Mouse (Mus musculus): ENCODE results near the gene Pik3r2.

Gene Pik3r2

GRCm38 (mm10) chr8:70742176-70742575 lies 34.3 kb downstream of the Pik3r2 start:
- no peak for DNase-seq (ENCODE audit: low read depth, low spot score)

GRCm38 (mm10) chr8:70741661-70742060 lies 34.9 kb downstream of the Pik3r2 start:
- no peak for DNase-seq (ENCODE audit: low read depth, low spot score)

DNA sequence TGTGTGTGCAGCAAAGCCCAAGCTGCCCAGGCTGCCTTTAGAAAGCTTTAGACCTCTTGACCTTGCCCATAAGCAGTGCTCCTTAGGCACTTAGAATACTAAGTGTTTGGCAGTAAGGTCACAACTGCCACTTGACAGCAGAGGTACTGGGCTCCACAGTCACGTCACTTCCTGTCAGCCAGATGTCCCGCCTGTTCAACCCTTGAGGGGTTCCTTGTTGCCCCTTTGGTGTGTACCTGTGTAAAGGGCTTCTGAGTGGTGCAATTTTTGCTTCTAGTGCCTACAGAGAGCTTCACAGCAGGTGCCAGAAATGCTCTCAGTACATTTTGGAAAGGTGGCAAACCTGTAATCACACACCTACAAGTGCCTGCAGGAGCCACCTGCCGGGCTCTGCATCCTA lies 38.3 kb downstream of the Pik3r2 start:
- no peak for DNase-seq (ENCODE audit: low read depth, low spot score)

GRCm38 (mm10) chr8:70737705-70738104 lies 38.8 kb downstream of the Pik3r2 start:
- DNase-seq (ENCODE audit: low read depth, low spot score), result no peak

DNA sequence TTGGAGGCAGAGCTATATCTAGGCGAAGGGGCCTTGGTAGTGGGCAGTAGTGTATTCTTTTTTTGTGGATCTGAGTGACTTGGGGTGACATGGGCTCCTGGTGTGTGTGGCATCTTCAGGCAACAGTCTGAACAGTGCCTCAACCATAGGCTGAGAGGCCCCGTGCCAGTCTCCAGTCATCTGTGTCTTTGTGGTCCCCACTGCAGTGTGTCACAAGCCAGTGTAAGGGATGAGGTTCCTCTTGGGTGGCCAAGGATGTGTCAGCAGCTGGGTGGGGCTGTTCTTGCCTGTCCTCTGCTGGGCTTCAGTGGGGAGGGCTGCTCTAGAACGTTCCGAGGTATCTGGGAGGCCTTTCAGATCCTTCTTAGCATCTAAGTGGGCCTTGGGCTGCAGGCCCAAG lies 45.6 kb downstream of the Pik3r2 start:
- no peak for DNase-seq (ENCODE audit: low read depth, low spot score)

GRCm38 (mm10) chr8:70729808-70730475 lies 46.6 kb downstream of the Pik3r2 start:
- DNase-seq (ENCODE audit: low read depth, low spot score), result no peak

DNA sequence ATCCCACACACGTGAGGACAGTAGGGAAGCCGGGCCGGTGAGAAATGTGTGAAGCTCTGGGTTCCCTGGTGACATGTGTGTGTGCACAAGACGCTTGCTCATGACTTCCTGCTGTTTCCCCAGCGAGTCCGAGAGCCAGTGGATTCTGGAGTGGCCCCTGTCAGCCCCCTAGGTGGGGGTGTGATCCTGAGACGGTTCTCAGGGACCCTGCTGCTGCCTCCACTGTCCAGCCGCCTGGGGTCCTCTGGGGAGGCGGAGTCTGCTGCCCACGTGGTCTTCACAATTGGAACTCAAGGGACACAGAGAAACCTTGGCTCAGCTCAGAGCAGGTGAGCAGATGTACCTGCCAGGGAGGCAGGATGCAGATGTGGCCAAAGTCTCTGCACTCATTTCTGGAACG lies 49.8 kb downstream of the Pik3r2 start:
- no peak for DNase-seq (ENCODE audit: low read depth, low spot score)

GRCm38 (mm10) chr8:70725792-70726447 lies 50.6 kb downstream of the Pik3r2 start:
- no peak for DNase-seq (ENCODE audit: low read depth, low spot score)

- DNase-seq (ENCODE audit: low read depth, low spot score), result no peak
These were observed 52.3 kb downstream of the Pik3r2 start for GRCm38 (mm10) chr8:70724216-70724615.

GRCm38 (mm10) chr8:70723486-70724210 lies 52.9 kb downstream of the Pik3r2 start, which contains the start of gene Pde4c:
Pde4c (plus strand) TSS chr8:70723720.
- DNase-seq (ENCODE audit: low read depth, low spot score), result no peak

- DNase-seq (ENCODE audit: low read depth, low spot score), result no peak
These were observed 54.9 kb downstream of the Pik3r2 start for GRCm38 (mm10) chr8:70721601-70722000.

- DNase-seq (ENCODE audit: low read depth, low spot score), result no peak
These were observed 55.8 kb downstream of the Pik3r2 start for GRCm38 (mm10) chr8:70720739-70721138.

DNA sequence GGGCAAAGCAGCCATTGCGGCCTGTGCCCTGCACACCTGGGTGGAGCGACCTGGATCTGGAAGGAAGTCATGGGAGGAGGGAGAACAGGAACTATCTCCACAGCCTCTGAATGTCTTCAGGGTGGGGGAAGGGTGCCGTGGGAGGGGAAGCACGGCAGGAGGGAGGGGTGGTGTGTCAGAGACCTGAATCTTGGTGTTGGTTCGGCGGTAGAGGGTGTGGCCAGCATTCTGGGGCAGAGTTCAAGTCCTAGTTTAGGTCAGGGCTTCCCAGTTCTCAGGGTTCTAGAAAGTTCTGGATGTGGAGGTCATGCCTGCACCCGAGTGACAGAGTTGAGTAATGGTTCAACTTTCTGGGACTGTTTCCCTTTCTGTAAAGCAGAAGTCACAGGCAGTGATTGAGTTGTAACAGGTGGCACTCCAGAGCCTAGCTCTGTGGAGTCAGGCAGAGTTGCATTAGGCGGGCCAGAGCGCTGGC lies 56.7 kb downstream of the Pik3r2 start:
- DNase-seq (ENCODE audit: low read depth, low spot score), result no peak

- DNase-seq (ENCODE audit: low read depth, low spot score), result no peak
These were observed 58.2 kb downstream of the Pik3r2 start, which contains the start of gene Gm3336 for GRCm38 (mm10) chr8:70718297-70718696. Gm3336 (plus strand) TSS chr8:70718543.
